Mouse (Mus musculus): ENCODE measurements around the gene Eif1b.

DNA sequence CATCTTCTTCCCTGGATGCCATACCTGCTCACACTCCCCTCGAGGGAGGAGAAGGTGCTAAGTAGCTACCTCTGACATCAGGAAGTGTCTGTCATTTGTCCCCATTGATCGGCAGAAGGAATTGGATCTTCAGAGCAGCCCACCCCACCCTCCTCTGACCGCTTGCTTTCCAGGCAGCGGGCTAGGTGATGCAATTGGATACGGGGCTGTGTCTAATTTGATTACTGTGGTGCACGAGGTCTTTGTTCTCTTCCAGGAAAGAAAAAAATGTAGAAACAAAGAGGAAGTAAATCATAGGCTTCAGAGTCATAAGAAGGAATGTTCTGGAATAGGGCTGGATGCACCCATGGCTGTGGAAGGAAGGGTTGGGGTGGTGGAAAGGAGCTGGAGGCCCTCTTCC, 50.2 kb downstream of the Eif1b start:
- TF ChIP-seq CTCF (IDR thresholded peaks at IDR 0.05; ENCODE audit: borderline replicate concordance, insufficient read depth, low read depth, low read length) (no peak), POLR2A (IDR thresholded peaks at IDR 0.05; ENCODE audit: borderline replicate concordance, insufficient read depth, low read length) (no peak)
